Mouse (Mus musculus) neural tube, embryonic 13.5 days (tissue): ENCODE data around the gene Cidec. TPM values are rescaled to one million over a fixed set of nuclear protein-coding genes. Genes with fewer than 3 reads are reported as not detected.

Experiments
- ATAC-seq: fragments of 200-750 bp; cut with Nextera tagmentation; 2 replicates; pipeline ENCODE4 v1.8.0; 2017; ENCODE audit warnings: low read depth, mild to moderate bottlenecking, moderate TSS enrichment, moderate library complexity
- H3K27ac ChIP-seq: fragments of 300-500 bp; sonication (generic); replicated peaks from 2 replicates; pipeline ENCODE4 v1.5.1; 2015; ENCODE audit warnings: moderate library complexity, mild to moderate bottlenecking, inconsistent platforms
- H3K27me3 ChIP-seq: fragments of 300-500 bp; sonication (generic); 2 replicates; pipeline ENCODE4 v1.6.1; 2015; ENCODE audit warnings: mild to moderate bottlenecking, inconsistent platforms
- H3K36me3 ChIP-seq: fragments of 300-500 bp; sonication (generic); 2 replicates; pipeline ENCODE4 v1.6.1; 2015; ENCODE audit warnings: mild to moderate bottlenecking, inconsistent platforms
- H3K4me1 ChIP-seq: fragments of 300-500 bp; sonication (generic); replicated peaks from 2 replicates; pipeline ENCODE4 v1.6.1; 2015; ENCODE audit warnings: inconsistent platforms
- H3K4me2 ChIP-seq: fragments of 300-500 bp; sonication (generic); 2 replicates; pipeline ENCODE4 v1.6.1; 2015; ENCODE audit warnings: inconsistent platforms, mild to moderate bottlenecking, moderate library complexity
- H3K4me3 ChIP-seq: fragments of 300-500 bp; sonication (generic); 2 replicates; pipeline ENCODE4 v1.5.1; 2015; ENCODE audit warnings: mild to moderate bottlenecking, inconsistent platforms
- H3K9ac ChIP-seq: fragments of 300-500 bp; sonication (generic); 2 replicates; pipeline ENCODE4 v1.6.1; 2015; ENCODE audit warnings: moderate library complexity, mild to moderate bottlenecking, inconsistent platforms
- H3K9me3 ChIP-seq: fragments of 300-500 bp; sonication (generic); 2 replicates; pipeline ENCODE4 v1.6.1; 2016; ENCODE audit warnings: inconsistent platforms
- WGBS: fragments of 180-500 bp; shearing (Covaris S2); methylation state at CpG from one replicate; pipeline ENCODE4 v1.1.7; 2015; 5-methylcytosine and 5-hydroxymethylcytosine counted together
- polyA plus RNA-seq: library from polyadenylated mRNA; unstranded; fragments of >200 nt; fragmentation: Nextera tagmentation; extraction: Ambion mirVana; gene quantifications from 2 replicates; pipeline ENCODE4 v1.2.1, GENCODE M21; 2015

Cidec gene
- polyA plus RNA-seq, 1 experiment from 2014 or later: not detected

GRCm38 (mm10) chr6:113396270-113397030 lies 39.1 kb downstream of the Cidec start:
- no peaks in the 10 kb centered on the region for H3K9me3 ChIP-seq
- WGBS: 89% methylated on average over 10 of the region's 10 CpGs
- no peak overlapping the region for H3K27ac ChIP-seq
- no peak overlapping the region for H3K9ac ChIP-seq
- peaks cover 22% of the 10 kb centered on the region for H3K36me3 ChIP-seq
- H3K4me1 ChIP-seq: peaks cover 24% of the 10 kb centered on the region
- no peak overlapping the region for H3K4me2 ChIP-seq
- no peak overlapping the region for H3K4me3 ChIP-seq
- no peak for ATAC-seq
- no peaks in the 10 kb centered on the region for H3K27me3 ChIP-seq

- H3K4me1 ChIP-seq: peaks cover 25% of the 10 kb centered on the region
- no peaks in the 10 kb centered on the region for H3K9me3 ChIP-seq
- no peak overlapping the region for H3K9ac ChIP-seq
- 93% methylated on average over 6 of the region's 6 CpGs for WGBS
- no peaks in the 10 kb centered on the region for H3K27me3 ChIP-seq
- H3K4me2 ChIP-seq: no peak overlapping the region
- no peak for ATAC-seq
- H3K36me3 ChIP-seq: peaks cover 31% of the 10 kb centered on the region
- H3K27ac ChIP-seq: no peak overlapping the region
- no peak overlapping the region for H3K4me3 ChIP-seq
These were observed 40.1 kb downstream of the Cidec start for GRCm38 (mm10) chr6:113395501-113395900.

GRCm38 (mm10) chr6:113394811-113395210 lies 40.7 kb downstream of the Cidec start:
- Histone ChIP-seq H3K4me3 (no peak overlapping the region), H3K4me2 (no peak overlapping the region), H3K9ac (no peak overlapping the region), H3K9me3 (no peaks in the 10 kb centered on the region), H3K27me3 (no peaks in the 10 kb centered on the region), H3K36me3 (peaks cover 38% of the 10 kb centered on the region), H3K4me1 (peaks cover 25% of the 10 kb centered on the region), H3K27ac (no peak overlapping the region)
- ATAC-seq: no peak
- WGBS: 95% methylated on average over 11 of the region's 11 CpGs

- Histone ChIP-seq H3K4me3 (no peak overlapping the region), H3K4me1 (peaks cover 25% of the 10 kb centered on the region), H3K36me3 (peaks cover 47% of the 10 kb centered on the region), H3K27me3 (no peaks in the 10 kb centered on the region), H3K27ac (no peak overlapping the region), H3K9me3 (no peaks in the 10 kb centered on the region), H3K9ac (no peak overlapping the region), H3K4me2 (no peak overlapping the region)
- WGBS: 88% methylated on average over 6 of the region's 6 CpGs
- ATAC-seq: no peak
These were observed 41.6 kb downstream of the Cidec start for GRCm38 (mm10) chr6:113393951-113394350.

- Histone ChIP-seq H3K4me2 (peak overlapping the region; percentile 84), H3K4me3 (peak overlapping the region; percentile 44), H3K9me3 (no peaks in the 10 kb centered on the region), H3K9ac (peak overlapping the region; percentile 75), H3K4me1 (peaks cover 25% of the 10 kb centered on the region), H3K36me3 (peaks cover 51% of the 10 kb centered on the region), H3K27ac (peak overlapping the region; percentile 81), H3K27me3 (no peaks in the 10 kb centered on the region)
- 1% methylated on average over 51 of the region's 51 CpGs for WGBS
- peak; percentile 93 for ATAC-seq
These were observed 43.0 kb downstream of the Cidec start for GRCm38 (mm10) chr6:113392387-113393071.

GRCm38 (mm10) chr6:113392015-113392386 lies 43.6 kb downstream of the Cidec start:
- Histone ChIP-seq H3K27me3 (no peaks in the 10 kb centered on the region), H3K4me3 (peak overlapping the region; percentile 44), H3K4me1 (peaks cover 25% of the 10 kb centered on the region), H3K9me3 (no peaks in the 10 kb centered on the region), H3K9ac (peak overlapping the region; percentile 75), H3K4me2 (peak overlapping the region; percentile 84), H3K27ac (peak overlapping the region; percentile 81), H3K36me3 (peaks cover 56% of the 10 kb centered on the region)
- ATAC-seq: peak; percentile 17; the same call in 1 of the 2 replicates
- WGBS: 22% methylated on average over 10 of the region's 10 CpGs

GRCm38 (mm10) chr6:113390715-113391114 lies 44.8 kb downstream of the Cidec start:
- no peak for ATAC-seq
- Histone ChIP-seq H3K9ac (no peak overlapping the region), H3K4me1 (peaks cover 25% of the 10 kb centered on the region), H3K27ac (no peak overlapping the region), H3K27me3 (no peaks in the 10 kb centered on the region), H3K9me3 (no peaks in the 10 kb centered on the region), H3K4me2 (no peak overlapping the region), H3K36me3 (peaks cover 66% of the 10 kb centered on the region), H3K4me3 (no peak overlapping the region)
- 80% methylated on average over 3 of the region's 3 CpGs for WGBS

GRCm38 (mm10) chr6:113388960-113389359 lies 46.6 kb downstream of the Cidec start, which contains the start of gene Ttll3:
TSS of gene Ttll3 (plus strand) at chr6:113389260.
- peaks cover 72% of the 10 kb centered on the region for H3K36me3 ChIP-seq
- 74% methylated on average over 8 of the region's 8 CpGs for WGBS

GRCm38 (mm10) chr6:113386025-113386424 lies 49.5 kb downstream of the Cidec start:
- 65% methylated on average over 3 of the region's 3 CpGs for WGBS
- no peaks in the 10 kb centered on the region for H3K9me3 ChIP-seq
- H3K4me1 ChIP-seq: no peaks in the 10 kb centered on the region
- no peak overlapping the region for H3K4me2 ChIP-seq
- no peaks in the 10 kb centered on the region for H3K27me3 ChIP-seq
- peak overlapping the region; percentile 71; the same call in 1 of the 2 replicates for H3K27ac ChIP-seq
- peaks cover 97% of the 10 kb centered on the region for H3K36me3 ChIP-seq
- peak; percentile 60; the same call in 1 of the 2 replicates for ATAC-seq
- H3K4me3 ChIP-seq: no peak overlapping the region
- no peak overlapping the region for H3K9ac ChIP-seq

More at GRCm38 (mm10) chr6:113388960-113389359, 46.6 kb downstream of the Cidec start, which contains the start of gene Ttll3:
- H3K9me3 ChIP-seq: no peaks in the 10 kb centered on the region
- peaks cover 25% of the 10 kb centered on the region for H3K4me1 ChIP-seq
- H3K4me2 ChIP-seq: no peak within 1 kb of the TSS
- no peak for ATAC-seq
- H3K9ac ChIP-seq: no peak within 1 kb of the TSS
- H3K27me3 ChIP-seq: no peaks in the 10 kb centered on the region
- H3K4me3 ChIP-seq: no peak within 1 kb of the TSS
- H3K27ac ChIP-seq: no peak within 1 kb of the TSS

GRCm38 (mm10) chr6:113385160-113385714 lies 50.3 kb downstream of the Cidec start:
- H3K27ac ChIP-seq: peak overlapping the region; percentile 71
- 86% methylated on average over 11 of the region's 11 CpGs for WGBS

GRCm38 (mm10) chr6:113384351-113384927 lies 51.1 kb downstream of the Cidec start:
- H3K4me3 ChIP-seq: no peak overlapping the region
- peak overlapping the region; percentile 46; the same call in 1 of the 2 replicates for H3K27ac ChIP-seq
- H3K4me1 ChIP-seq: peaks cover 5% of the 10 kb centered on the region
- H3K4me2 ChIP-seq: no peak overlapping the region
- H3K36me3 ChIP-seq: peaks cover 91% of the 10 kb centered on the region
- no peaks in the 10 kb centered on the region for H3K27me3 ChIP-seq
- WGBS: 87% methylated on average over 8 of the region's 8 CpGs
- H3K9ac ChIP-seq: no peak overlapping the region
- H3K9me3 ChIP-seq: no peaks in the 10 kb centered on the region
- peak; percentile 47 for ATAC-seq

More at GRCm38 (mm10) chr6:113385160-113385714, 50.3 kb downstream of the Cidec start:
- Histone ChIP-seq H3K27me3 (no peaks in the 10 kb centered on the region), H3K9ac (no peak overlapping the region), H3K4me1 (no peaks in the 10 kb centered on the region), H3K4me3 (no peak overlapping the region), H3K36me3 (peaks cover 97% of the 10 kb centered on the region), H3K9me3 (no peaks in the 10 kb centered on the region), H3K4me2 (no peak overlapping the region)
- 0 out of 2 replicates have a peak, but pooled peaks have one; percentile 38 for ATAC-seq

- no peak overlapping the region for H3K4me3 ChIP-seq
- H3K4me2 ChIP-seq: no peak overlapping the region
- peaks cover 60% of the 10 kb centered on the region for H3K36me3 ChIP-seq
- no peak overlapping the region for H3K27ac ChIP-seq
- ATAC-seq: no peak
- no peak overlapping the region for H3K9ac ChIP-seq
- peaks cover 27% of the 10 kb centered on the region for H3K4me1 ChIP-seq
- H3K27me3 ChIP-seq: no peaks in the 10 kb centered on the region
- H3K9me3 ChIP-seq: no peaks in the 10 kb centered on the region
- 95% methylated on average over 11 of the region's 11 CpGs for WGBS
These were observed 55.1 kb downstream of the Cidec start for GRCm38 (mm10) chr6:113380480-113380879.
